Mouse (Mus musculus) spleen, adult 12 weeks (tissue): ENCODE data around the gene Gm20479.

Experiments used
- DNase-seq: peaks from one replicate; pipeline ENCODE4 v3.0.0; 2022; ENCODE audit warnings: low spot score

Gene Gm20479

DNA sequence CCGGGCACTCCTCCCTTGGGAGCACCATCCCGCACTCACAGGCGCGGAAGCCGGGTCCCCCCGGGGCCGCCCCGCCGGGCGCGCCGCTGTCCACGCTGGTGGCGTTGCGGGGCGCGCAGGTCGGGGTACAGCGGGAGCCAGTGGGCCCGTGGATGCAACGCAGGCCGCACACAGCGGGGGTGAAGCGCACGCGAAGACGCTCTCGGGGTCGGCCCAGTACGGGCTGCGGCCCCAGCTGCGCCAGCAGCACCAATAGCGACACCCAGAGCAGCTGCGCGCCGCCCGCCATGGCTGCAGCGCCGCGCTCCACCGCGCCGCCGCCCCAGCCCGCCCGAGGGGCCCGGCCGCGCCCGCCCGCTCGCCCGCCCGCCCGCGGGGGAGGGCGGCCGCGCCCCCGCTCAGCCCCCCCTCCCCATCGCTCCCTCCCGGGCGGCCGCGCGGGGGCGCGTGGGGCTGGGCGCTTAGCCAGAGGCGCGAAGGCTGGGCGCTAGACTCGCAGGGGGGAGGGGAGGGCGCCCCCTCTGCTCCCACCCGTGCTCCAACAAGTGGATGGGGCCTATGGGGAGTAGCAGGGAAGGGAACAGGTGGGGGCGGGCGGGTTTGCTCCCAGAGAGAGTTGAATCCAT lies 23.8 kb downstream of the Gm20479 start:
- no peak for DNase-seq

DNA sequence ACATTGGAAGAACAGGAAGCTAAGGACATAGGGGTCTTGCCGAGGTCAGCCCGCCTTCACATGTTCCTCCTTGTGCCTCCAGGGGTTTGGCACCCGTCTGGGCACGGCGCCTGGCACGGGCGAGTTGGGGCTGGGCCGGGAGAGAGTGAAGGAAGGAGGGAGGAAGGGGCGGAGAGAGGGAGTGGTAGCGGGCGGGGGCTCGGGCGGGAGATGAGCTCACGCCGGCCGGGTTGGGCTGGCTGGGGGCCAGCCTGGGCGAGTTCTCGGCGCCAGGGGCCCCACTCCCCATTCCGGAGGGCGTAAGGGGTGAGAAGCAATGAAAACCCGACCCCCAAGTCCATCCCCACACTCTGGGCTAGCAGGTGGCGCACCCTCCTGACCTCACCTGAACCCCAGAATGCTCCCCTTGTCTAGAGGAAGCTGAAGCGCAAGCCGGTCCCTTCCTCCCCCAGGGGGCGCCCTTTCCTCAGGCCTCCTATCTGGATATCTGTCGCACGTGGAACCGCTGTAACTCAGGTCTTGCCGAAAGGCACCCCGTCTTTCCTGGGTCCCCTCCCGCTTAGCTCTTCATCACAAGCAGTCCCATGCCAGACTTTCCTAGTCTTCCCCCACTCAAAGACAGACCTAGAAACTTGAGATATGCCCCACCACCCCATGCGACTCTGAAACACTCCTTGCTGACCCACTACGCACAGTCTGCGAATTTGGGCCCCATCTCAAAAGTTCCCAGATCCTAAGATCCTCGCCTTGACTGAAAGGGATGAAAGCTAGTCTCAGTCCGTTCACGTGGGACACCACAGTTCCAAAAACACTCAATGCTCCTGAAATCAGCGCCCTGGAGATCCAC lies 24.6 kb downstream of the Gm20479 start:
- peak; percentile 76 for DNase-seq

DNA sequence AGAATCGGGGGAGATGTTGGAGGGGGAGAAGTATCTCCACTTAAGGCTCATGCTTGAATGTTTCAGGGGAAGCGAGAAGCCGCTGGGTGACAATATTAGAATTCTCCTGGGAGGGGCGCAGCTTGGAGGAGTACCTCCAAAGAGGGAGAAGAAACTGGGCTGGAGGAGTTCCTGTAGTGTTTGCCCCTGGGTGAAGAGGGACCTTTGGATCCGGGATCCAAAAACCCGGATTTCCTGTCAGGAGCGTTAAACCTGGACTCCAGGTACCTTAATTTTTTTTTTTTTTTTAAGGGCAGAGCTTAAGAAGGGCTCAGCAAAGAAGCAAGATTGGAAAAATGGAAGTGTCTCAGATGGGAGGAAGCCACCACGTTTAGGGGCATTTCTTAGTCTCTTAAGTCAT lies 25.4 kb downstream of the Gm20479 start:
- DNase-seq = no peak

DNA sequence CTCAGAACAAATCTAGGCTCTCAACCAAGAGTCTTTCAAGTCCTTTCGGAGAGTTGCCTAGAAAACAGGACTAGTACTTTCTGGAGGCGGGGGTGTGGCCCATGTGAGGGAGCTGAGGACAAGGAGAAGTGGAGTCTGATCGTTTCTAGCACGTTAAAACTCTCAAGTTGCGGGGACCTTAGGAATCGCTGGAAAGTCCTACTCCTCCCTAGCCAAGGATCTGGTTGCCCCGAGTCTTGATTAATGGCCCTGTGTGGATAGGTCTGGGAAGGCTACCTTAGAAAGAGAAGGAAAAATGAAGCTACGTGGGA lies 25.7 kb downstream of the Gm20479 start:
- no peak for DNase-seq

DNA sequence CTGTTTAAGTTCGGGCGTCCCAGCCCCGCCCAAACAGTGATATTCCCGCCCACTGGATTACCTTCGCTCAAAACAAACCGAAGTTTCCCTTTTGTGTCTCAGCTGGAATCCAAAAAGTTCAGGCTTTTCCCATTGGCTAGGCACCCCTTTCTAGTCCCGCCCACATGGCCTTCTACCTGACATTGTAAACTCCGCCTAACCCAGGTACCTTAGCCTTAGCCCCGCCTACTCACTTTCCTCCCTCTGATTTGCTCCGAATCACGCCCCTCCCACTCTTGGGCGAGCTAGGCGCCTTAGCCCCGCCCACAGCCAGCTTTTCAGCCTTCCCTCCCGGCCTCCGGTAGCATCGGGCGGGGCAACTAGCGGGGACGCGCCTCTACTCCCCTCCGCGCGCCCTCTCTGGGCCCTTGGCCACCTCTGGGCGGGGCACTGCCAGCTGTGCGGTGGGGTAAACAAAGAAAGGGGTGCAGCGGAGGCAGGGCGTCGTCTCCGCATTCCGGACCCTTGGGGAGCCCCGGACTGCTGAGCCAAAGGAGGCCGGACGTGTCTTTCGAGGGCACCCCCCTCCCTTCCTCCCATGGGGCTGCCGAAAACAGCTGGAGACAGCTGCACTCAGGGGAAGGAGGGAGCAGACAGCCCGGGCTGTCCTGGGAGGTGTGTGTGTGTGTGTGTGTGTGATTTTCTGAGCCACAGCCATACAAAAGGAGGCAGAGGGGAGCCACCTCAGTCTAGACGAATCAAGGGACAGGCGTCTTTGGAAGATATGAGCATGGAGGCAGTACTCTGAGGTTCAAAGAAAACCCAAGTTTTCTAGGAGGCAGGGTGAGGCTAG lies 26.3 kb downstream of the Gm20479 start:
- DNase-seq = peak; percentile 74

DNA sequence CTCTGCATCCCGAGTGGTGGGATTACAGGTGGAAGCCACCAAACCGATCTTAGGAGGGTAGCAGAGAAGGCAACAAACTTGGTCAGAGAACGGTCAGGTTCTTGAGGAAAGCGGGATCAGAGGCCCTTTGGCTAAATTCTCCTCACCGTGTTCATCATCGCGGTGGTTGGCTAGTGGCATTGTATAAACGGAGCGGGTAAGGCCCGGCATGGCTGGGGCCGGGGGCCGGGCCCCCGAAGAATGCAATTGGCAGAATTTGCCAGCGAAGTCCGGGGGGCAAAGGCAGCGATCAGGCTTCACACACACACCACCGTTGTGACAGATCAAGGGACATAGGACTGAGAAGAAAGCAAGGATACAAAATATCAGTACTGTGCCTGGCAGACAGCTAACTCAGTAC lies 27.2 kb downstream of the Gm20479 start:
- DNase-seq = no peak

DNA sequence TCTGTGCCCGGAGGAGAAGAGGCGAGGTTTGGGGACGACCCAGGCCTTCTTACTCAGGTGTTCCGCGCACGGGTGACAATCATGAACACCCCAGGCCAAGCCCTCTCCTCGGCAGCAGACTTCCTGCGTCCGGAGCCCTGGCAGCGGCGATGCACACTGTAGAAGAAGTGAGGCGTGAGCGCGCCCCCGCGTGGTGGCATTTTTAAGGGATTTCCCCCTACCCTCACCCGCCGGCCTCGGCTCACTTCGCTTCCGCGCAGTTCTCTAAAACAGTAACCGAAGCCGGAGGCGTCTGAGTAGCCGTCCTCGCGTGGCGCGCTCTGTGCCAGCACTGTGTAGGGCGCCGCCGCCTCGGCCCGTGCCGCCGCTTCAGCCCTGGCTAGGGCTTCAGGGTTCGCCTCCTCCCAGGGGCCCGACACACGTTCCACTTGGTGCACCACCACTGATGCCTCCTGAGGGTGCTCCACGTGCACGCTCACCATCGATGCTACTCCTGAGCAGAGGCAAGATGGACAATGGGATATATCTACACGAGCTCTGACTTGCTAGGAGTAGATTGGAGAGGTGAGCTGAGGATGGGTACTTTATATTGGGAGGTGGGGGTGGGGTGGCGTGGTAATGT lies 27.8 kb downstream of the Gm20479 start:
- DNase-seq = peak; percentile 71

DNA sequence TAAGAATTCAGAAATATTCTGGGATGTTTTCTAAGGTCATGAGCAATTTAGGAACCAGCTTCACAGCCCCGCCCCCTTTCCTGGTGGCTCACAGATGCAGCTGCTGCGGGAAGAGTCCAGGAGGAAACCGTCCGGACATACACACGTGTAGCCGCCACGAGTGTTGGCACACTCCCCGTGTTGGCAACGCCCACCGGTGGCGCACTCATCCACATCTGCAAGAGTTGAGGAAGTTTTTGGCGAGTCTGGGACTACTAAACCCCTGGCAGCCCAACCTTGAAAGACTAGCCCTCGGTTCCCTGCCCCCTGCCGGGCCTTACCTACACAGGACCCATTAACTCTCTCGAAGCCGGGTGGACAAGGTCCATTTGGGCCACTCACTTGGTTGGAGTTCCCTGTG lies 28.6 kb downstream of the Gm20479 start:
- no peak for DNase-seq

DNA sequence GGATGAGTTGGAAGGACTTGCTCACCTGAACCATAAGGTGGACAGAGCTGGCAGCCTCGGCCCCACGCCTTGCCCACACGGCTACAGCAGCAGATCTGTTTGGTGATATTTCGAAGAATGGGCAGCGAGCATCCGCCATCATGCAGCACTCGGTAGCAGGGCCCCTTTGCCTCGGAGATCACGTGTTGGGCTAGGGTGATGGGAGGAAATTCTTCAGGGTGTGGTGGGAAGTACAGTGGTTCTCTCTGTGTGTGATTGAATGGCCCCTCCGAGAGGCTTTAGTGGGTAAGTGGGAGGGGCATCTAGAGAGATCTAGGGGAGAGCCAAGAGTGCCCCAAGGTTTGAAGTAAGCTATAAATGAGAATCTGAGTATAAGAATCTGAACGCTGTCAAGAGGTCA lies 29.1 kb downstream of the Gm20479 start:
- DNase-seq = no peak

DNA sequence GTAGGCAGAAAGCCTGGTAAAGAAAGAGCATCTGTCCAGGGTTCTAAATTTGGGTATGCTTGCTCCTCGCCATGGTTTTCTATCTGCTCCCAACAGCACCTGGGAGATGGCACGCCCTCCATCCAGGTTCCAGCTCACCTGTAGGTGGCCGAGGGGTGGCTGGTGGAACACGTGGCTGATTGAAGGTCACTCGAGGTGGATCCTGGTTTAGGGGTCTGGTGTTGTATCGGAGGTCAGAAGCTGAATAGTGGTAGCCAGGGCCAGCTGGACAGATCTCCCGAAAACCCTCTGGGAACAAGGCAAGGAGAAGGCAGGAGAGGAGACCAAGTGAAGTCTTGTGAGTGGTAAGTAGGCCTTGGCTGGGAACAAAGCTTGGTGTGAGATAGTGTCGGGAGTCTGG lies 29.7 kb downstream of the Gm20479 start:
- DNase-seq = no peak

DNA sequence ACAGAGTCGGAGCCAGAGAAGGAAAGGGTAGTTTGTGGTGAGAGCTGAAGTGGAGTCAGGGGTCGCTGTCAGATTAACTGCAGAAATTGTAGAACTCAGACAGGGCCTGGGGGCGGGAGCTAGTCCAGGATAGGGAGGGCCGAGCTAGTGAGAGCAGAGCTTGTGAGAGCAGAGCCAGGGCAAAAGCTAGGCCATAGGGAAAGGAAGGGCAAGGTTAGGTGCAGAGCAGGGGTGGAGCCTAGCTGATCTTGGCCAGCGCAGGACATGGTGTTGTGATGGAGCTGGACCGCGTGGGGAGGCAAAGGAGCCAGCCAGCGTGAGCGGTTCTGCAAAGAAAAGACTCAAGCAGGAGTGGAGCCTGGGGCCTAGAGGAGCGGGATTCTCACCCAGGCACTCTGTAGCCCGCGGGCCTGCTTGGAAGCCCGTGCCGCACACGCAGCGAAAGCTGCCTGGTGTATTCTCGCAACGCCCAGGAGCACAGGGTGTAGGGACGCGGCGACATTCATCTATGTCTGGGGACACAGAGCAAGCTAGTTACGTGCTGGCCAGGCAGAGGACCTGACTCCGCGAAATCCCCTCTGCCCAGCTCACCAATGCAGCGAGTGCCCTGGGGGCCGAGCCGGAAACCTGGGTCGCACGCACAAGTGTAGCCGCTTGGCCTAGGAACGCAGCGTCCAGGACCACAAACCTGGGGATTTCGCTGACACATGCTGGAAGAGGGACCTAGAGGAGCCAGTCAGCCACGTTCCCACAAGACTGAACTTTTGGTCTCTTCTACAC lies 30.9 kb downstream of the Gm20479 start:
- no peak for DNase-seq

DNA sequence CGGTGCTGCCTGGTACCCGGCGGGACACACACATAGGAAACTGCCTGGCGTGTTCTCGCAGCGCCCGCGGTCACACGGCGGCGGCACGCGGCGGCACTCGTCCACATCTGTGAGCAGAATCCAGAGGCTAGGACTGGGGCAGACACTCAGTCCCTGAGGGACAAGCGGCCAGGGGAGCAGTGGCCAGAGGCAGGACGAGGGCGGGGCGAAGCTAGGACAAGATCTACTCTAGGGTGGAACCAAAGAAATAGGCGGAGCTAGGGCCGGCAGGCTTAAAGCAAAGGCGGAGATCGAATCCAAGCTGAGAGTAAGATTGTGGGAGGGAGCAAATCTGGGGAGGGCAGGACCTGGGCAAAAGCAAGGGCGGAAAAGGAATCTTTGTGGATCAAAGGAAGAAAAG lies 31.5 kb downstream of the Gm20479 start:
- no peak for DNase-seq

DNA sequence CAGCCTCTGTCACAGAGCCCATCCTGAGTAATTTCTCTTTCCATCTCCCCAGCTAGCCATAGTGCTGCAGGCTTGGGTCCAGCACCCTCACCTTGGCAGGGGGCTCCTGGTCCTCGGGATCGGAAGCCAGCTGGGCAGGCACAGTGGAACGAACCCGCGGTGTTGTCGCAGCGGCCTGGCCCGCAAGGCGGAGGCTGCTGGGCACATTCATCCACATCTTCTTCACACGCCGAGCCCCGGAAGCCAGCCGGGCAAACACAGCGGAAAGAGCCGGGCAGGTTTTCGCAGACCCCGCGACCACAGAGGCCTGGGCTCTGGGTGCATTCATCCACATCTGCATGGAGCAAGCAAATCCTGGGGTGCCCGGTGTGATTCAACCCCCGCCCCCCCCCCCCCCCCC lies 32.3 kb downstream of the Gm20479 start:
- DNase-seq = no peak

DNA sequence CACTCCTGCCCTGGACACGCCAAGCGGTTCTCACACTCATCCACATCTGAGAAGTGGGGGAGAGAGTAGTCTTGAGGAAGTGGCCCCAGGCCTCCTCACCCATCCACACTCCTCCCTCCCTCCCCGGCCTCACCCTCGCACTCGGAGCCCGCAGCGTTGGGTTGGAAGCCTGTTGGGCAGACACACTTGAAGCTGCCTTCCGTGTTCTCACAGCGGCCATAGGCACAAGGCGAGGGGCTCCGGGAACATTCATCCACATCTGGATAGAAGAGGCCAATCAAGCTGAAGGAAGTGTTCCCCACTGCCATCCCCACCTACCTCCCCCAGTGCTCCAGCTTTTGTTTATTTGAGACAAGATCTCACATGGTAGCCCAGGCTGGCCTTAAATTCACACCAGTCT lies 33.1 kb downstream of the Gm20479 start:
- DNase-seq = no peak

DNA sequence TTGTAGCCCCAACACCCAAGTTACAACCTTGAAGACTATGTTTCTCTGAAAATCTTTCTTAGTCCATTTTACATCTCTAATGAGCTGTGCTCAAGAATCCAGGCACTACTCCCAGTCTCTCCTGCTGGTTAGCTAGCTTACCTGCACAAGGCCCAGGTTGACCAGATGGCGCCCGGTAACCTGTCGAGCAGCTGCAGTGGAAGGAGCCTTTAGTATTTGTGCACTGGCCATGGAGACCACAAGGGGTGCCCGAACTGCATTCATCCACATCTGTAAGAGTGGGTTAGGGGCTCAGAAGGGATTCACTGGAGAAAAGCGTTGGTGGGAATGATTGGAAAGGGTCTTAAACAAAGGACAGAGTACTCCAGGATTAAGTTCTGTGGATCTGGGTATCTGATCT lies 34.2 kb downstream of the Gm20479 start:
- no peak for DNase-seq

DNA sequence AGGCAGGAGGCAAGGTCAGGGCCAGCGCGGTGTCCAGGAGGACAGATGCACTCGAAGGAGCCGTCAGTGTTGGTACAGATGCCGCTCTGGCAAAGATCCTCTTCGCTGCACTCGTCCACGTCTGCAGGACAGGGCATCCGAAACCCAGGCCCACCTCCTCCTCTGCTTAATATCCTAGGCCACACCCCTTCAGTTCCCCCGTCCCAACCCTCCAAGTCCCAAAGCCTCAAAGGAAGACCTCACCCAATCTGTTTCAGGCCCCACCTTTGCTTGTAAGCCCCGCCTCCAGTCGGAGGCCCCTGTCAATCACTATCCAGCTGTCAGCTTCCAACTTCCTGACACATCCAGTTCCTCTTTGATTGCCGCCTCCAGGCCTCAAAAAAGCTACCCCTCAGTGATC lies 34.9 kb downstream of the Gm20479 start:
- DNase-seq = no peak

DNA sequence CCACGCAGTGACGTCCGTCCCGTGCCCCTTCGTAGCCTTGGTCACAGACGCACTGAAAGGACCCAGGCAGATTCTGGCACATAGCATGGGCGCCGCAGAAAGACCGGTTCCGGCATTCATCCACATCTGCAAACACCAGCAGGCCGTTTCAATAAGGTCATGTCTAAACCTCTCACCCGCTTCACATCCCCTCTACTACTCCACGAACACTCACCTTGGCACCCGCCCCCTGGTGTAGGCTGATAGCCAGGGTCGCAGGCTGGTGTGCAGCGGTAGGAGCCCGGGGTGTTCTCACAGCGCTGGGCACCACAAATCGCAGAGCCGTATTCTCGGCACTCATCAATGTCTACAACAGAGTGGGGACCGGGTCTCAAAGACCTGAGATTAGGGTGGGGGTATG lies 37.8 kb downstream of the Gm20479 start:
- DNase-seq = no peak

DNA sequence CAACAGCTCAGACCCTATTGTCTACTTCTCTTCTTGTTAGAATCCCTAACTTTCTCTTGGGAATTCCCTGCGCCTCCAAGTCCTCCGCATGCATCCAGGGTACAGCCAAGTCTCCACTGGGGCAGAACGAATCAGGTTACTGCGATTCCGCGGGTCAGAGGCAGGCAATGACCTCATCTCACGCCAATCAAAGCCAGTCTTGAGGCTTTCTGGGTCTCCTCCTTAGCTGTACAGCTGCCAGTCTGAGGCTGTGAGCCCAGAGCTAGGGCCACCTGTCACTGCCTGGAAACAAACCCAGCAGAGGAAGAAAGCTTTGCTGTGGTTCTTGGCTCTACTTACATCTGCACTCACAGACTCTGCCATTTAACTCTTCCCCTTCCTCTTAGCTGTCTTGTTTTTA lies 41.3 kb downstream of the Gm20479 start:
- no peak for DNase-seq

DNA sequence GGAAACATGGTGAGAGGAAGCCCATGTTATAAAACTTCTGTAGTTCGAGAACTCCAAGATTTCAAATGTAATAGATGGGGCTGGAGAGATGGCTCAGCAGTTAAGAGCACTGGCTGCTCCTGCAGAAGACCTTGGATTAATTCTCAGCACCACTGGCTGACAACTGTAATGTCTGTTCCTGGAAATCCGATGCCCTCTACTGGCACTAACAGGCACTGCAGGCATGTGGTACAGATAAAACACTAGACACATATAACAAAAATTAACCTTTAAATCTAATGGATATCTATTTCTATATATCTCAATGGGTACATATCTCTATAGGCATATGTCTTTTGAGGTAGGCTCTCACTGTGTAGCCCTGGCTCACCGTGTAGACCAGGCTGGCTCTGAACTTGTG lies 42.8 kb downstream of the Gm20479 start:
- no peak for DNase-seq

DNA sequence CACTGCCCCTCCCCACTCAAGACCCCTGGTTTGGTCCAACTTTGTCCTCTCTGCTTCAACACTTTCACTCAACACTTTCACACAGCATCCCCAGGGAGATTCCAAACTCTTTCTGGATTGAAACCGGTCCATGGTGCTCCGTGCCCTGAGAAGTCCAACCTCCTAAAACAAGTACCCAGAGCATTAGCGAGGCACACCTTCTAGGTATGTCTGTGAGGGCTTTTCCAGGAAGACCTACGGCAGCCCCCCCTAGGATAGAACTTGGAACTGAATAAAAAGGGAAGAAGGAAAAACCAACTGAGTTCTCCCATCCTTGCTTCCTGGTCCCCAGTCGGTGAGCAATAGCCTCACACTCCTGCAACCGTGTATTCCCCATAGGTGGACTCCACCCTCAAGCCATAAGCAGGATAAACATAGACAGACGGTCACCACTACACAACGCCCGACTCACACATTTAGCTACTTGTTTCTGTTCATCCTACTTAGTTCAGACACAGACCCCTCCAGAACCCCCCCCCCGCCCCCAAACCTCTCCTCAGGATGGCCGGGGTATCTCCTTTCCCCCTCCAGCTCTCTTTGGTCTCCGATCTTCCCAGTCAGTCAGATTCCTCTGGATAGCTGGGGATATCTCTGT lies 45.5 kb downstream of the Gm20479 start:
- DNase-seq = no peak

DNA sequence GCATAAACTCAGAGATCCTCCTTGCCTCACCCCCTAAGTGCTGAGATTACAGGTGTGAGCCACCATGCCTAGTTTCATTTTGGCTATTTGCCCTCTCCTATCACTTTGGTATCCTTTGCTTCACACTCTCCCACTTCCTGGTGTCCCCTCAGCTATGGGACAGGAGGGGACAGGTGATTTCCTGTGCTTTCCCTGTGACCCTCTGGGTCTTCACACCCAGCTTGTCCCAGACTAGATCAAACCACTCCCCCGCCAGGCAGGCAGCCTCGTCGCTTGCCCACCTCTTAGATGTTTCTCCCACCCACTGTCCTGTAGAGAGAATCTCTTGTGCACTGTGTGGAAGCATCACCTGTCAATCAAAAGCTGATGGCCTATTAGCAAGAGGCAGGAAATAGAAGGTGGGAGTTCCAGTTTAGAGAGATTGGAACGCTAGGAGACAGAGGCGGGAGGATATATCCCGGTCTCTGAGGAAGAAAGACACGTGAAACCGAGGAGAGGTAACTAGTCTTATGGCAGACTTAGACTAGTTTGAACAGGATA lies 46.2 kb downstream of the Gm20479 start:
- no peak for DNase-seq
